Mouse (Mus musculus) spleen, adult 2 months (tissue): ENCODE measurements around the gene Wdr91. TPM values are rescaled to one million over a fixed set of nuclear protein-coding genes. Genes with fewer than 3 reads are reported as not detected.

ENCODE experiments used
- DNase-seq, 2 experiments: peaks; one replicate each; pipeline versions ENCODE4 v3.0.0 to v3.0.0-alpha.2; 2012 to 2021; ENCODE audit warnings: low spot score in 2 of 2, low read depth in 1 of 2
- H3K27ac ChIP-seq: fragments of 200-500 bp; 2 replicates; pipeline ENCODE4 v1.5.1; 2012; ENCODE audit warnings: low read length, inconsistent platforms; ENCODE audit not compliant: insufficient read depth
- H3K27me3 ChIP-seq: fragments of 200-500 bp; 2 replicates; pipeline ENCODE4 v1.6.1; 2012; ENCODE audit warnings: mild to moderate bottlenecking, moderate library complexity, low read length, inconsistent platforms; ENCODE audit not compliant: control insufficient read depth, insufficient read depth
- H3K36me3 ChIP-seq: fragments of 200-500 bp; 2 replicates; pipeline ENCODE4 v1.6.1; 2012; ENCODE audit warnings: mild to moderate bottlenecking, low read length, inconsistent platforms; ENCODE audit not compliant: control insufficient read depth, insufficient read depth
- H3K4me1 ChIP-seq: fragments of 200-500 bp; 2 replicates; pipeline ENCODE4 v1.6.1; 2011; ENCODE audit warnings: inconsistent platforms; ENCODE audit not compliant: control insufficient read depth, insufficient read depth, insufficient read length
- H3K4me3 ChIP-seq: fragments of 200-500 bp; 2 replicates; pipeline ENCODE4 v1.5.1; 2011; ENCODE audit warnings: mild to moderate bottlenecking, inconsistent platforms; ENCODE audit not compliant: insufficient read depth, insufficient read length; ENCODE audit errors: extremely low read depth
- CTCF ChIP-seq: fragments of 200-500 bp; IDR thresholded peaks from 2 replicates; pipeline ENCODE4 v1.5.1; 2011; ENCODE audit warnings: mild to moderate bottlenecking, inconsistent platforms; ENCODE audit not compliant: insufficient read depth, insufficient read length, insufficient replicate concordance; ENCODE audit errors: extremely low read depth
- POLR2A ChIP-seq: fragments of 200-500 bp; IDR thresholded peaks from 2 replicates; pipeline ENCODE4 v1.6.1; 2011; ENCODE audit warnings: low read depth, low read length, inconsistent platforms
- WGBS: fragments of 180-500 bp; shearing (Covaris S2); methylation state at CpG from one replicate; pipeline ENCODE4 v1.1.7; 2018; 5-methylcytosine and 5-hydroxymethylcytosine counted together
- polyA plus RNA-seq: library from polyadenylated mRNA; depleted of rRNA; stranded (reverse); fragments of >200 nt; gene quantifications from 2 replicates; pipeline ENCODE4 v1.2.3, GENCODE M21; 2012

Gene Wdr91
- polyA plus RNA-seq, 1 experiment = 32.9 TPM

- no peaks in the 10 kb centered on the region for H3K36me3 ChIP-seq
- TF ChIP-seq CTCF = no peak
- no peak for TF ChIP-seq POLR2A
- 79% methylated on average over 10 of the region's 10 CpGs for WGBS
Measured at GRCm38 (mm10) chr6:34919956-34920355, 9.3 kb upstream of the Wdr91 start, which contains the start of gene Stra8. Gene Stra8 (plus strand): TSS chr6:34920163.

GRCm38 (mm10) chr6:34919146-34919545 lies 8.5 kb upstream of the Wdr91 start:
- WGBS = 87% methylated on average over 7 of the region's 7 CpGs
- TF ChIP-seq POLR2A = no peak
- TF ChIP-seq CTCF = no peak
- no peak for DNase-seq

More at GRCm38 (mm10) chr6:34919956-34920355, 9.3 kb upstream of the Wdr91 start, which contains the start of gene Stra8:
- no peak for DNase-seq
- Histone ChIP-seq H3K27me3 (no peaks in the 10 kb centered on the region), H3K4me3 (no peak within 1 kb of the TSS), H3K4me1 (no peaks in the 10 kb centered on the region), H3K27ac (no peak within 1 kb of the TSS)

GRCm38 (mm10) chr6:34914462-34914861 lies 3.8 kb upstream of the Wdr91 start:
- WGBS = 68% methylated on average over 3 of the region's 3 CpGs
- no peak for DNase-seq
- Histone ChIP-seq H3K4me1 (peaks cover 5% of the 10 kb centered on the region), H3K36me3 (no peaks in the 10 kb centered on the region), H3K27ac (no peak overlapping the region), H3K27me3 (no peaks in the 10 kb centered on the region), H3K4me3 (no peak overlapping the region)
- TF ChIP-seq CTCF (no peak), POLR2A (no peak)

More at GRCm38 (mm10) chr6:34919146-34919545, 8.5 kb upstream of the Wdr91 start:
- Histone ChIP-seq H3K4me3 (no peak overlapping the region), H3K36me3 (no peaks in the 10 kb centered on the region), H3K27ac (no peak overlapping the region), H3K4me1 (no peaks in the 10 kb centered on the region), H3K27me3 (no peaks in the 10 kb centered on the region)

- no peak for DNase-seq
- Histone ChIP-seq H3K36me3 (no peaks in the 10 kb centered on the region), H3K27ac (no peak overlapping the region), H3K4me1 (peaks cover 5% of the 10 kb centered on the region), H3K4me3 (no peak overlapping the region), H3K27me3 (no peaks in the 10 kb centered on the region)
- WGBS = 89% methylated on average over 13 of the region's 13 CpGs
- TF ChIP-seq POLR2A = no peak
- TF ChIP-seq CTCF = no peak
Measured at GRCm38 (mm10) chr6:34913341-34914040, 2.8 kb upstream of the Wdr91 start.

GRCm38 (mm10) chr6:34909631-34910345 lies 888 bp downstream of the Wdr91 start:
- peaks cover 10% of the 10 kb centered on the region for H3K4me1 ChIP-seq
- H3K4me3 ChIP-seq = peak overlapping the region; percentile 89
- no peaks in the 10 kb centered on the region for H3K27me3 ChIP-seq
- WGBS = 49% methylated on average over 8 of the region's 8 CpGs
- no peak for DNase-seq
- peak overlapping the region; percentile 79 for H3K27ac ChIP-seq
- H3K36me3 ChIP-seq = peaks cover 18% of the 10 kb centered on the region
- no peak for TF ChIP-seq POLR2A
- TF ChIP-seq CTCF = no peak

- H3K4me3 ChIP-seq = no peak overlapping the region
- DNase-seq = no peak
- peak overlapping the region; percentile 45; the same call in 1 of the 2 replicates for H3K27ac ChIP-seq
- 85% methylated on average over 18 of the region's 18 CpGs for WGBS
- H3K27me3 ChIP-seq = no peaks in the 10 kb centered on the region
- H3K4me1 ChIP-seq = peaks cover 10% of the 10 kb centered on the region
- peaks cover 21% of the 10 kb centered on the region for H3K36me3 ChIP-seq
- TF ChIP-seq CTCF (no peak), POLR2A (no peak)
Measured at GRCm38 (mm10) chr6:34907696-34908260, 2.9 kb downstream of the Wdr91 start.
